Mouse (Mus musculus) heart, postnatal 0 days (tissue): Measurements from ENCODE around the gene Nipbl. TPM values are rescaled to one million over a fixed set of nuclear protein-coding genes. Genes with fewer than 3 reads are reported as not detected.

Experiments used
- ATAC-seq: fragments of 200-750 bp; cut with Nextera tagmentation; 2 replicates; pipeline ENCODE4 v1.8.0; 2017; ENCODE audit warnings: low read depth, moderate number of reproducible peaks, moderate library complexity; ENCODE audit not compliant: insufficient read depth
- DNase-seq: peaks from one replicate; pipeline ENCODE4 v3.0.0-alpha.2; 2016; ENCODE audit warnings: low spot score
- H3K27ac ChIP-seq: fragments of 300-500 bp; sonication (generic); 2 replicates; pipeline ENCODE4 v1.5.1; 2014; ENCODE audit warnings: low read depth, mild to moderate bottlenecking
- H3K27me3 ChIP-seq: fragments of 300-500 bp; sonication (generic); 2 replicates; pipeline ENCODE4 v1.6.1; 2014; ENCODE audit warnings: low read length, mixed read lengths; ENCODE audit not compliant: control insufficient read depth, insufficient read depth
- H3K36me3 ChIP-seq: fragments of 300-500 bp; sonication (generic); replicated peaks from 2 replicates; pipeline ENCODE4 v1.6.1; 2014; ENCODE audit warnings: low read length, mixed read lengths; ENCODE audit not compliant: control insufficient read depth, insufficient read depth
- H3K4me1 ChIP-seq: fragments of 300-500 bp; sonication (generic); 2 replicates; pipeline ENCODE4 v1.6.1; 2014; ENCODE audit warnings: antibody characterized with exemption; ENCODE audit not compliant: control insufficient read depth, insufficient read depth
- H3K4me2 ChIP-seq: fragments of 300-500 bp; sonication (generic); 2 replicates; pipeline ENCODE4 v1.6.1; 2014; ENCODE audit warnings: low read depth, mild to moderate bottlenecking, low read length, moderate library complexity
- H3K4me3 ChIP-seq: fragments of 300-500 bp; sonication (generic); 2 replicates; pipeline ENCODE4 v1.5.1; 2014; ENCODE audit warnings: low read depth, low read length
- H3K9ac ChIP-seq: fragments of 300-500 bp; sonication (generic); replicated peaks from 2 replicates; pipeline ENCODE4 v1.6.1; 2014; ENCODE audit warnings: low read depth, low read length, mixed read lengths
- H3K9me3 ChIP-seq: fragments of 300-500 bp; sonication (generic); replicated peaks from 2 replicates; pipeline ENCODE4 v1.6.1; 2016; ENCODE audit warnings: low read length; ENCODE audit not compliant: control insufficient read depth
- CTCF ChIP-seq: IDR thresholded peaks from 2 replicates; pipeline ENCODE4 v1.5.1; 2016; ENCODE audit warnings: antibody characterized with exemption, control low read depth, low read depth
- EP300 ChIP-seq: IDR thresholded peaks from 2 replicates; pipeline ENCODE4 v1.6.1; 2016; ENCODE audit warnings: antibody characterized with exemption, low read depth
- WGBS: fragments of 180-500 bp; shearing (Covaris S2); extraction: QIAGEN DNeasy Blood & Tissue Kit; methylation state at CpG from one replicate; pipeline ENCODE4 v1.1.7; 2014; 5-methylcytosine and 5-hydroxymethylcytosine counted together
- polyA plus RNA-seq: library from polyadenylated mRNA; unstranded; fragments of >200 nt; fragmentation: Nextera tagmentation; extraction: Ambion mirVana; gene quantifications from 2 replicates; pipeline ENCODE4 v1.2.1, GENCODE M21; 2015
- total RNA-seq: library from RNA; depleted of rRNA; stranded (reverse); fragments of >200 nt; gene quantifications from 2 replicates; pipeline ENCODE4 v1.2.3, GENCODE M21; 2014; ENCODE audit warnings: low replicate concordance

Gene Nipbl
- total and polyA plus RNA-seq, 2 experiments from 2014 or later, result 8.2 to 12.2 TPM

GRCm38 (mm10) chr15:8446435-8446834, 2.2 kb upstream of the Nipbl start:
- H3K36me3 ChIP-seq, result no peaks in the 10 kb centered on the region
- H3K9ac ChIP-seq, result peak overlapping the region; percentile 39
- peaks cover 7% of the 10 kb centered on the region; the same call in 1 of the 2 replicates for H3K4me1 ChIP-seq
- DNase-seq (peak; percentile 77), ATAC-seq (peak; percentile 9; the same call in 1 of the 2 replicates)
- peak overlapping the region; percentile 94 for H3K4me2 ChIP-seq
- peak overlapping the region; percentile 92 for H3K4me3 ChIP-seq
- no peaks in the 10 kb centered on the region for H3K9me3 ChIP-seq
- peak overlapping the region; percentile 99 for H3K27ac ChIP-seq
- TF ChIP-seq EP300 (no peak), CTCF (peak; percentile 24)
- WGBS, result 3% methylated on average over 6 of the region's 6 CpGs
- H3K27me3 ChIP-seq, result no peaks in the 10 kb centered on the region

DNA sequence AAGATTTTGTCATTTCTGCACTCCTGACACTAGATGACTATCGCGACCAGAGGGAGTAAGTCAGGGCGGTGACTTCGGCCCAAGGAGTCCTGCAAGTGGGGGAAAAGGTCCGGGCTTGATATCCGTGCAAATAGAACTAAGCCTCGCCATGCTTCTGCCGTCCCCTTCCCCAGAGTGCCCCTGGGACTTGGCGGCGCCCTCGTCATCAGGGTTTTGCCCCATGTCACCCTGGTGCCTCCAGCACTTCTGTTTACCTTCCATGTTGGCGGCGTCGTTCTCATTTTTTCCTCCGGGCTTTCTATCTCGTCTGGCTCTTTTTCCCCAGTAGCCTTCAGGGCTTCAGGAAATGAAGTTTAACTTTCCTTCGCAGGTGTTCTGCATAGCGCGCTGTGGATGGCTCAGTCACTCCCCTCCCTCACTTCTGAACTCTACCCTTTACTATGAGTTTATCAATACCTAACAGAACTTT, 1.7 kb upstream of the Nipbl start:
- H3K4me3 ChIP-seq, result peak overlapping the region; percentile 92
- no peaks in the 10 kb centered on the region for H3K36me3 ChIP-seq
- peak overlapping the region; percentile 99 for H3K27ac ChIP-seq
- H3K27me3 ChIP-seq, result no peaks in the 10 kb centered on the region
- TF ChIP-seq CTCF (no peak), EP300 (no peak)
- H3K9ac ChIP-seq, result peak overlapping the region; percentile 39
- ATAC-seq (no peak), DNase-seq (peak; percentile 24)
- H3K4me1 ChIP-seq, result peaks cover 9% of the 10 kb centered on the region; the same call in 1 of the 2 replicates
- H3K4me2 ChIP-seq, result peak overlapping the region; percentile 94
- no peaks in the 10 kb centered on the region for H3K9me3 ChIP-seq
- under 1% methylated on average over 19 of the region's 19 CpGs for WGBS

DNA sequence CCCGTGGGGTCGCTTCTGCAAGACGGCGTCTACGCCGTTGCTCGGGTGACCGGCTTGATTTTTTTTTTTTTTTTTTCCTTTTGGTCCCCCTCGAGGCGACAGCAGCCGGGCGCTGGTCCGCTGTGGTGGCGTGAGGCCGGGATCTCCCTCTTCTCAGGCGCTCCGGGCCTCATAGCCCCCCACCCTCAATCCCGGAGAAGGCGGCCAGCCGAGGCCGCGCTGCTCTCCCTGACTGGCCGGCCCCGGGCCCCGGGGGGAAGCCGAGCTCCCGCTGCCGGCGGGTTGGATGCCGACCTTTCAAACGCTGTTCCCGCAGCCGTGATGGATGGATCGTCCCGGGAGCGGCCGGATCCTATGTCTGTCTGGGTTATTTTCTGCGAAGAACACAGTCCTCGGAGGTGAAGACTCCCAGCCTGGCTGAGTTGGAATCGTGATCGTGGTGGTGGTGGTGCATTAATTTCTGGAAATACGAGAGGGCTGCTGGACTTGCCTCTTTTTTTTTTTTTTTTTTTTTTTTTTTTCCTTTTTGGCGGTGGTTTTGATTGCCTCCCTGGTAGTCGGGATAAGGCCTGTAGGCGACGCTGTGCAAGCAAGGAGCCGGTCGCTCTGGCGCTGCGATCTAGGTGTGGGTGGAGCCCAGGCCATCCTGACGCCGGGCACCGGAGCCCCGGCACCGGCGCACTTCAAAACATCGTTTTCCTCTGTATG, 781 bp upstream of the Nipbl start:
- Histone ChIP-seq H3K27ac (peak overlapping the region; percentile 99), H3K9me3 (no peaks in the 10 kb centered on the region), H3K36me3 (no peaks in the 10 kb centered on the region), H3K4me2 (peak overlapping the region; percentile 94), H3K9ac (peak overlapping the region; percentile 98), H3K4me1 (peaks cover 9% of the 10 kb centered on the region; the same call in 1 of the 2 replicates), H3K27me3 (no peaks in the 10 kb centered on the region), H3K4me3 (peak overlapping the region; percentile 92)
- ATAC-seq (peak; percentile 78), DNase-seq (peak; percentile 90)
- TF ChIP-seq EP300 (no peak), CTCF (peak; percentile 66)
- WGBS, result under 1% methylated on average over 57 of the region's 57 CpGs

GRCm38 (mm10) chr15:8443168-8443925, 916 bp downstream of the Nipbl start:
- peak overlapping the region; percentile 92 for H3K4me3 ChIP-seq
- H3K27ac ChIP-seq, result peak overlapping the region; percentile 99
- DNase-seq (peak; percentile 45), ATAC-seq (peak; percentile 49)
- no peak for TF ChIP-seq CTCF
- no peak for TF ChIP-seq EP300
- peak overlapping the region; percentile 94 for H3K4me2 ChIP-seq
- H3K4me1 ChIP-seq, result peaks cover 9% of the 10 kb centered on the region; the same call in 1 of the 2 replicates
- H3K9ac ChIP-seq, result peak overlapping the region; percentile 98
- no peaks in the 10 kb centered on the region for H3K27me3 ChIP-seq
- WGBS, result under 1% methylated on average over 40 of the region's 40 CpGs
- no peaks in the 10 kb centered on the region for H3K9me3 ChIP-seq
- no peaks in the 10 kb centered on the region for H3K36me3 ChIP-seq

DNA sequence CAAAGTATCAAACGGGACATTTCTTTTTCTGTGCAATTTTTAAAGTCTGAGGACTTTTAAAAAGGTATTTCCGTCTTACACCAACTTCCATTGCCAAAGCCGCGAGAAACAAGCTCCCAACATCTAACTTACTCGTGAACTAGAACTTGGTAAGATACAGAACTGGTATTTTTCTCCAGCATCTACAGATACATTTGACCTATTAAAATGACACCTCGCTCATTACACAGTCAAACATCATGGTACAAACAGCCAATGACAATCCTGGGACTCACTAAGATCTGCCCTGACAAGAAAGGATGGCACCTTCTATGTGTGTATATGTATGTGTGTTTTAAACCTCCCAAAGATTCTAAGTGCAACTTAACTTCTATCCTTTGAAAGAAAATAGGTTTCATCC, 1.5 kb downstream of the Nipbl start:
- peak overlapping the region; percentile 94 for H3K4me2 ChIP-seq

More for the DNA sequence above, 1.5 kb downstream of the Nipbl start:
- H3K9ac ChIP-seq, result peak overlapping the region; percentile 98
- peak overlapping the region; percentile 92 for H3K4me3 ChIP-seq
- peak overlapping the region; percentile 99 for H3K27ac ChIP-seq
- WGBS, result under 1% methylated on average over 6 of the region's 6 CpGs
- H3K27me3 ChIP-seq, result no peaks in the 10 kb centered on the region
- no peak for TF ChIP-seq EP300
- no peak for TF ChIP-seq CTCF
- ATAC-seq (no peak), DNase-seq (no peak)
- peaks cover 9% of the 10 kb centered on the region; the same call in 1 of the 2 replicates for H3K4me1 ChIP-seq
- no peaks in the 10 kb centered on the region for H3K36me3 ChIP-seq
- no peaks in the 10 kb centered on the region for H3K9me3 ChIP-seq
